29 mouse cellular contexts compared by ENCODE assay signal in the genomic region with DNA sequence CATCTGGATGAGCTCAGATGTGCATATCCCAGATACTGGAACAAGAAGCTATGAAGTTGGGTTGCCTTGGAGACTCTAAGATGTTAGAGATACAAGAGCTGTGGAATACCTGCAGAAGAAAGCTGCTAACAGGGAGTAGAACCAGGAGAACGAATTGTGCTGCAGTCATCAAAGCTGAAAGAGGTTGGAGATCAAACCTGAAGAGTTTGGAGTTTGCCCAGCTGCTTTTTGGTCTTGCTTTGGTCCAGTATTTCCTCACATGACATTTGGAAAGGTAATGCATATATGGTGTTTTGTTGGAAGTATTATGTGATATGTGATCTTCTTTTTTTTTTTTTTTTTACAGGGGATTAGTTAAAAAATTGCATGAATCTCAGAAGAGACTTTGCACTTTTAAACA. TPM values are rescaled to one million over a fixed set of nuclear protein-coding genes. Genes with fewer than 3 reads are reported as not detected.
"Had no signal": no experiment of that assay in that cellular context is flagged by ENCODE, and none has a peak within 500 bp of the region (broad histone marks: within the 10 kb centered on the region; RNA-seq: fewer than 3 reads in every experiment).

No protein-coding gene starts in this region.

- H3K9ac ChIP-seq: forebrain, postnatal 0 days; heart, embryonic 13.5 days; heart, embryonic 15.5 days; hindbrain, embryonic 13.5 days; hindbrain, embryonic 15.5 days; limb, embryonic 13.5 days; limb, embryonic 15.5 days; liver, embryonic 14.5 days had no signal

- H3K27ac ChIP-seq: heart, adult 2 months; heart, embryonic 13.5 days; heart, embryonic 15.5 days; hindbrain, embryonic 13.5 days; hindbrain, embryonic 15.5 days; hindbrain, postnatal 0 days; limb, embryonic 13.5 days; limb, embryonic 15.5 days; liver, embryonic 14.5 days had no signal

- H3K9me3 ChIP-seq: heart, embryonic 13.5 days; heart, embryonic 15.5 days; hindbrain, embryonic 13.5 days; hindbrain, embryonic 15.5 days; limb, embryonic 13.5 days; limb, embryonic 15.5 days had no signal

- H3K27me3 ChIP-seq: heart, embryonic 13.5 days; heart, embryonic 15.5 days; hindbrain, embryonic 13.5 days; hindbrain, embryonic 15.5 days; limb, embryonic 13.5 days; limb, embryonic 15.5 days had no signal

- H3K4me3 ChIP-seq: heart, adult 2 months; heart, embryonic 13.5 days; heart, embryonic 15.5 days; hindbrain, embryonic 13.5 days; hindbrain, embryonic 15.5 days; limb, embryonic 13.5 days; limb, embryonic 15.5 days had no signal

- H3K4me2 ChIP-seq: heart, embryonic 11.5 days; heart, embryonic 13.5 days; heart, embryonic 15.5 days; hindbrain, embryonic 13.5 days; hindbrain, embryonic 15.5 days; limb, embryonic 13.5 days; limb, embryonic 15.5 days; liver, embryonic 11.5 days had no signal

- DNase-seq: forebrain, postnatal 0 days; gastrocnemius, postnatal 14 days; gastrocnemius, postnatal 36 days; heart, adult 11 months; heart, adult 2 months; heart, postnatal 14 days; heart, postnatal 36 days; kidney, adult 11 months; kidney, postnatal 10 days; layer of hippocampus, adult 9-11 months; layer of hippocampus, postnatal 36 days; left cerebral cortex, postnatal 4 days had no signal

- ATAC-seq: forebrain, postnatal 0 days; hindbrain, postnatal 0 days had no signal

- H3K4me1 ChIP-seq: heart, embryonic 13.5 days; heart, embryonic 15.5 days; hindbrain, embryonic 13.5 days; hindbrain, embryonic 15.5 days; limb, embryonic 13.5 days; limb, embryonic 15.5 days had no signal

RNA-seq across cellular contexts. Expression of a gene that starts 57.2 kb away (rescaled TPM):
- polyA plus RNA-seq: heart, adult 2 months; heart, embryonic 11.5 days; heart, embryonic 13.5 days; heart, embryonic 15.5 days; heart, postnatal 0 days; hindbrain, embryonic 11.5 days; hindbrain, embryonic 13.5 days; hindbrain, embryonic 15.5 days; hindbrain, postnatal 0 days; intestine, embryonic 14.5 days; intestine, embryonic 16.5 days; kidney, embryonic 14.5 days; large intestine, adult 2 months; limb, embryonic 11.5 days; limb, embryonic 13.5 days; limb, embryonic 15.5 days; liver, embryonic 11.5 days; liver, embryonic 14.5 days had no signal
